Mouse (Mus musculus) liver, embryonic 11.5 days (tissue): Measurements from ENCODE around the gene Ccdc85a. TPM values are rescaled to one million over a fixed set of nuclear protein-coding genes. Genes with fewer than 3 reads are reported as not detected.
"Not testable (repeated sequence)": the region's sequence is repeated elsewhere in the genome, so short reads cannot be mapped to it uniquely, and the experiment has no call there.

Experiments used
- ATAC-seq: fragments of 200-750 bp; cut with Nextera tagmentation; replicated peaks from 2 replicates; pipeline ENCODE4 v1.8.0; 2017; ENCODE audit warnings: moderate number of reproducible peaks, mild to moderate bottlenecking, moderate TSS enrichment, moderate library complexity; ENCODE audit not compliant: low FRiP score
- DNase-seq: peaks from one replicate; pipeline ENCODE4 v3.0.0-alpha.2; 2017; ENCODE audit warnings: low spot score
- H3K27ac ChIP-seq: fragments of 300-500 bp; sonication (generic); 2 replicates; pipeline ENCODE4 v1.5.1; 2014; ENCODE audit warnings: mild to moderate bottlenecking, low read depth, low read length, control low read depth
- H3K27me3 ChIP-seq: fragments of 300-500 bp; sonication (generic); replicated peaks from 2 replicates; pipeline ENCODE4 v1.6.1; 2014; ENCODE audit warnings: low read length, mixed read lengths; ENCODE audit not compliant: control insufficient read depth, insufficient read depth
- H3K36me3 ChIP-seq: fragments of 300-500 bp; sonication (generic); 2 replicates; pipeline ENCODE4 v1.6.1; 2014; ENCODE audit warnings: mild to moderate bottlenecking, low read length, moderate library complexity, mixed read lengths; ENCODE audit not compliant: control insufficient read depth, insufficient read depth
- H3K4me1 ChIP-seq: fragments of 300-500 bp; sonication (generic); replicated peaks from 2 replicates; pipeline ENCODE4 v1.6.1; 2014; ENCODE audit warnings: low read length, mixed read lengths; ENCODE audit not compliant: control insufficient read depth, insufficient read depth
- H3K4me2 ChIP-seq: fragments of 300-500 bp; sonication (generic); 2 replicates; pipeline ENCODE4 v1.6.1; 2014; ENCODE audit warnings: mild to moderate bottlenecking, control low read depth, moderate library complexity
- H3K4me3 ChIP-seq: fragments of 300-500 bp; sonication (generic); 2 replicates; pipeline ENCODE4 v1.5.1; 2014; ENCODE audit warnings: low read depth, low read length, control low read depth
- H3K9ac ChIP-seq: fragments of 300-500 bp; sonication (generic); 2 replicates; pipeline ENCODE4 v1.6.1; 2014; ENCODE audit warnings: low read depth, low read length, control low read depth
- H3K9me3 ChIP-seq: fragments of 300-500 bp; sonication (generic); 2 replicates; pipeline ENCODE4 v1.6.1; 2016; ENCODE audit warnings: low read length, inconsistent platforms, mixed read lengths; ENCODE audit not compliant: control insufficient read depth
- WGBS: fragments of 180-500 bp; shearing (Covaris S2); extraction: QIAGEN DNeasy Blood & Tissue Kit; methylation state at CpG from one replicate; pipeline ENCODE4 v1.1.7; 2014; 5-methylcytosine and 5-hydroxymethylcytosine counted together
- polyA plus RNA-seq: library from polyadenylated mRNA; unstranded; fragments of >200 nt; fragmentation: Nextera tagmentation; extraction: Ambion mirVana; gene quantifications from 2 replicates; pipeline ENCODE4 v1.2.1, GENCODE M21; 2014

The Ccdc85a gene
- polyA plus RNA-seq, 1 experiment from 2014 or later, result 0.47 TPM

- Histone ChIP-seq H3K36me3 (no peaks in the 10 kb centered on the region), H3K9me3 (no peaks in the 10 kb centered on the region), H3K9ac (no peak overlapping the region), H3K4me1 (no peaks in the 10 kb centered on the region), H3K27ac (no peak overlapping the region), H3K4me3 (no peak overlapping the region), H3K4me2 (no peak overlapping the region), H3K27me3 (no peaks in the 10 kb centered on the region)
- DNase-seq (no peak), ATAC-seq (no peak)
- 95% methylated on average over 1 of the region's 1 CpGs for WGBS
Observed at GRCm38 (mm10) chr11:28477088-28477487, 107.0 kb downstream of the Ccdc85a start.

GRCm38 (mm10) chr11:28465726-28466125 is 118.4 kb downstream of the Ccdc85a start:
- Histone ChIP-seq H3K9me3 (no peaks in the 10 kb centered on the region), H3K4me1 (no peaks in the 10 kb centered on the region), H3K36me3 (no peaks in the 10 kb centered on the region), H3K27me3 (no peaks in the 10 kb centered on the region), H3K4me2 (no peak overlapping the region), H3K9ac (no peak overlapping the region), H3K4me3 (no peak overlapping the region), H3K27ac (no peak overlapping the region)
- ATAC-seq (no peak), DNase-seq (no peak)

GRCm38 (mm10) chr11:28464926-28465325 is 119.2 kb downstream of the Ccdc85a start:
- H3K4me2 ChIP-seq, result no peak overlapping the region
- H3K9ac ChIP-seq, result no peak overlapping the region
- DNase-seq, result no peak
- no peak overlapping the region for H3K27ac ChIP-seq
- no peak for ATAC-seq
- WGBS, result 75% methylated on average over 1 of the region's 1 CpGs
- H3K4me3 ChIP-seq, result no peak overlapping the region
- no peaks in the 10 kb centered on the region for H3K27me3 ChIP-seq
- no peaks in the 10 kb centered on the region for H3K9me3 ChIP-seq
- no peaks in the 10 kb centered on the region for H3K36me3 ChIP-seq
- H3K4me1 ChIP-seq, result no peaks in the 10 kb centered on the region

GRCm38 (mm10) chr11:28459165-28459564 is 125.0 kb downstream of the Ccdc85a start:
- no peaks in the 10 kb centered on the region for H3K9me3 ChIP-seq
- no peaks in the 10 kb centered on the region for H3K27me3 ChIP-seq
- DNase-seq (no peak), ATAC-seq (no peak)
- no peak overlapping the region for H3K4me2 ChIP-seq
- 76% methylated on average over 1 of the region's 1 CpGs for WGBS
- H3K27ac ChIP-seq, result no peak overlapping the region
- H3K9ac ChIP-seq, result no peak overlapping the region
- no peaks in the 10 kb centered on the region for H3K4me1 ChIP-seq
- H3K36me3 ChIP-seq, result no peaks in the 10 kb centered on the region
- no peak overlapping the region for H3K4me3 ChIP-seq

GRCm38 (mm10) chr11:28439877-28440276 is 144.2 kb downstream of the Ccdc85a start:
- Histone ChIP-seq H3K4me1 (no peaks in the 10 kb centered on the region), H3K4me3 (no peak overlapping the region), H3K4me2 (no peak overlapping the region), H3K9me3 (no peaks in the 10 kb centered on the region), H3K27me3 (no peaks in the 10 kb centered on the region), H3K36me3 (no peaks in the 10 kb centered on the region), H3K9ac (no peak overlapping the region), H3K27ac (no peak overlapping the region)
- ATAC-seq, result no peak
- no peak for DNase-seq

GRCm38 (mm10) chr11:28422451-28423231 is 161.5 kb downstream of the Ccdc85a start:
- Histone ChIP-seq H3K4me1 (no peaks in the 10 kb centered on the region), H3K27ac (no peak overlapping the region), H3K4me3 (no peak overlapping the region), H3K9me3 (no peaks in the 10 kb centered on the region), H3K9ac (no peak overlapping the region), H3K4me2 (no peak overlapping the region), H3K27me3 (no peaks in the 10 kb centered on the region), H3K36me3 (no peaks in the 10 kb centered on the region)
- 85% methylated on average over 2 of the region's 2 CpGs for WGBS
- DNase-seq (no peak), ATAC-seq (no peak)

GRCm38 (mm10) chr11:28415841-28416240 is 168.3 kb downstream of the Ccdc85a start:
- 56% methylated on average over 2 of the region's 2 CpGs for WGBS
- H3K4me1 ChIP-seq, result no peaks in the 10 kb centered on the region
- H3K9ac ChIP-seq, result no peak overlapping the region
- no peak overlapping the region for H3K4me3 ChIP-seq
- no peaks in the 10 kb centered on the region for H3K27me3 ChIP-seq
- H3K4me2 ChIP-seq, result no peak overlapping the region
- H3K36me3 ChIP-seq, result no peaks in the 10 kb centered on the region
- DNase-seq, result no peak
- no peaks in the 10 kb centered on the region for H3K9me3 ChIP-seq
- no peak for ATAC-seq
- no peak overlapping the region for H3K27ac ChIP-seq

- H3K4me3 ChIP-seq, H3K4me1 ChIP-seq, H3K27me3 ChIP-seq, H3K4me2 ChIP-seq, H3K9me3 ChIP-seq, ATAC-seq, H3K27ac ChIP-seq, H3K9ac ChIP-seq, H3K36me3 ChIP-seq, DNase-seq: not testable (repeated sequence)
- 79% methylated on average over 2 of the region's 2 CpGs for WGBS
Observed at GRCm38 (mm10) chr11:28409880-28410279, 174.2 kb downstream of the Ccdc85a start.

GRCm38 (mm10) chr11:28397166-28397565 is 187.0 kb downstream of the Ccdc85a start:
- Histone ChIP-seq H3K9ac (no peak overlapping the region), H3K4me3 (no peak overlapping the region), H3K27ac (no peak overlapping the region), H3K9me3 (no peaks in the 10 kb centered on the region), H3K36me3 (no peaks in the 10 kb centered on the region), H3K27me3 (no peaks in the 10 kb centered on the region), H3K4me1 (no peaks in the 10 kb centered on the region), H3K4me2 (no peak overlapping the region)
- ATAC-seq (no peak), DNase-seq (no peak)
- WGBS, result 79% methylated on average over 1 of the region's 1 CpGs
